Mouse (Mus musculus): Measurements from ENCODE around the gene Hexa. TPM values are rescaled to one million over a fixed set of nuclear protein-coding genes. Genes with fewer than 3 reads are reported as not detected.

Hexa gene
- polyA plus RNA-seq, 1 experiment: 45.5 TPM

DNA sequence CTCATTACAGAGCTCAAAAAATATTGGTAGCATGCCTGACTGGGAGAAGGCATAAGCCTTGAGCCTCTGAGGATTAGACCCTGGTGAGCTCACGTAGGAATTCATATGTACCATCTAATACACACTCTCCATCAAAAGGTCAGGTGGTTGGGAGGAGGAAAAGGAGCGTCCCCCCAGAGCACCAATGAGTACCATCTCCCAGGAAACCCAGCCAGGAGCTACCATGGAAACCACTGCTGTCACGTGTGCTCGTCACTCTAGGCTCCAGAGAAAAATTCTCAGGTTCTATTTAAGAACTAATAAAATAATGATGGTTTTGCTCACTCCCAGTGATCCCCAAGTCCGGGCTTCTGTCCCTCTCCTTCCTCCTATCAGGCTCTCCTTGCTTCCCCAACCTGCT, 48.9 kb downstream of the Hexa start:
- H3K4me1 ChIP-seq (ENCODE audit: control insufficient read depth, insufficient read depth, insufficient read length, low read length): no peaks in the 10 kb centered on the region
- no peak overlapping the region for H3K4me3 ChIP-seq (ENCODE audit: insufficient read depth, low read depth, low read length)
- no peak overlapping the region for H3K27ac ChIP-seq (replicated peaks; ENCODE audit: low read depth, low read length)

DNA sequence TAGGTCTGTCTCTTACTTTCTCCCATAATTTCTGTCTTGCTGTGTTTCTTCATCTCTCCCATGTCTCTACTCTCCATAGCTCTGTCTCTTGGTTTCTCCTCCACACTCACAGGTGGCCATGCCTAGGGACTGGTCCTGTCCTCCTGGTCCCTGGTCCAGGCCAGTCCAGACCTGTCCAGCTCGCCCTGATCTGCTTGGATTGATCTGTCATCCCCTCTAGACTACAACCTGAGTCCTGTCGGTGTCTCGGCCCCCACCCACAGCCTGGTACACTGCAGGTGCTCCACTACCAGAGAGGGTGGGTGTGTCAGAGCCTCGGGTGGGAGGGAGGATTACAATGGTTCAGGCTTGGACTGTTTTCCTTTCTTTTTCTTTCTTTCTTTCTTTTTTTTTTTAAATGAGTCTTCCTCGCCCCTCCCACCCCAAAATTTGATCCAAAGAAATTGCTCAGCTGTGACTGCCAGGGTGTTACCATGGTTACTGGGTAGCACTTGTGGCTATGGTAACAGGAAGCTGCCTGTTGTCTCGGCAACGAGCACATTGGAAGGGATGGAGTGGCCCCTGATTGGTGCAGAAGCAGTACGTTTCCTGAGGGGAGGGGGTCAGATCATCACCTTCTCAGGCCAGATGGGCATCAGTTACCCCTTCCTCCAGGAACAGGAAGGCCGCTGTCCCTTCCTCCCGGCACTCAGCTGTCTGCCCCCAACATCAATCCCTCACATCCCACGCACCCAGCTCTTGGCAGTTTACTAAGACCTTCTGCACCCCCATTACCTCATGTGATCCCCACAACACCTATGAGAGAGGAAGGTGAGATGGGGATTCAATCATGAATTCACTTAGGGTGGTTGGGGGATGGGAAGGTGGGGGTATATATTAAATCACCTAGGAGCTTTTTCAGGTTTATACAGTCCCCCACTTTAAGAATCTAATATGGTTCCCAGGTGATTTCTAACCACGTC, 49.7 kb downstream of the Hexa start:
- Histone ChIP-seq H3K4me1 (ENCODE audit: control insufficient read depth, insufficient read depth, insufficient read length, low read length) (no peaks in the 10 kb centered on the region), H3K4me3 (ENCODE audit: insufficient read depth, low read depth, low read length) (no peak overlapping the region), H3K27ac (replicated peaks; ENCODE audit: low read depth, low read length) (no peak overlapping the region)

DNA sequence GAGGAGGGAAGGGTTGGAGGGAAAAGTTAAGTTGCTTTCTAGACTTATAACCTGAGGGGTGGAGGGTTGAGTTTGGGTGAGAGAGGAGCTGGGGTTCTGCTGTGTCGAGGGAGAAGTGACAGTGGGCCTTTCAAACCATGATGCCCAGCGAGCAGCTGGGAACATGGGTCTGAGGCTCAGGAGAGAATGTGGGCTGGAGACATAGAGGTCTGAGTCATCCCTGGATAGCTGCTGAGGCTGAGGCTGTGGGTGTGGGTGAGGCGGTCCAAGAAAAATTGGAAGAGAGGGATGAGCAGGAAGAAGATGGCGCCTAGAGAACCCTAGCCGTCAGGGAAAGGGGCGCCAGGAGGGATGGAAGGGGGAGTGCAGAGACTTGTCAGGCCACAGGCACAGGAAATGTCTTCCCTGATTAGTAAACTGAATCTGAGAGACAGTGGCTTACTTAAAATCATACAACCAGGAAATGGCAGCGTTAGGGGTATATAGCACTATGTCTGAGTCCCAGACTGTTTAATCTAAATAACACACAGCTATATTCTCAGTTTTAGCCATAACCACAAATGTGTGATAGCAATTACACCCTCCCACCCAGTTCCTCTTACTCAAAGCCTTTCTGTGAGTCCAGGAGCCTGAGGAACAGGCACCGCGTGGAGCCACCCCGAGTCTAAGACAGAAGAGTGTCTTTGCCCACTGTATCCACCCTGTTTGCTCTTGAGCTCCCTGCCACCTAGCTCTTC, 50.5 kb downstream of the Hexa start:
- H3K27ac ChIP-seq (replicated peaks; ENCODE audit: low read depth, low read length): no peak overlapping the region
- no peaks in the 10 kb centered on the region for H3K4me1 ChIP-seq (ENCODE audit: control insufficient read depth, insufficient read depth, insufficient read length, low read length)
- H3K4me3 ChIP-seq (ENCODE audit: insufficient read depth, low read depth, low read length): no peak overlapping the region

DNA sequence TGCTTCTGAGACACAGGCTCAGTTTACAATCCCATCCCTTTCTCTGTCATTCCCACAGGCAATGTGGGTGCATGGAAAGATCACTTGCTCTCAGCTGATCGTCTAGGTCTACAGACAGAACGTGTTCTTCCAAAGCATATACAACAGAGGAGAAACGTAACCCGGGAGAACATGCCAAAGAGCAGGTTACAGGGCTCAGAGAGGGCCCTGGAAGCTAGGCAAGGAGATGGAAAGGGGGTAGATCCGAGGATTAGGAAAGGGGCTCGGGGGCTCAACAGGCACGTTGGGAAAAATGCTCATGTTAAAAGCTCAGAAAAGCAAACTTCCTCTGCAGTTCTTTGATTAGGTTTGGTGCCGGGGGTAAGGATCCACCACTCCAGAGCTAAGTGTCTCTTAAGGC, 62.3 kb downstream of the Hexa start:
- Histone ChIP-seq H3K4me3 (ENCODE audit: insufficient read depth, low read depth, low read length) (no peak overlapping the region), H3K4me1 (ENCODE audit: control insufficient read depth, insufficient read depth, insufficient read length, low read length) (no peaks in the 10 kb centered on the region), H3K27ac (replicated peaks; ENCODE audit: low read depth, low read length) (no peak overlapping the region)

DNA sequence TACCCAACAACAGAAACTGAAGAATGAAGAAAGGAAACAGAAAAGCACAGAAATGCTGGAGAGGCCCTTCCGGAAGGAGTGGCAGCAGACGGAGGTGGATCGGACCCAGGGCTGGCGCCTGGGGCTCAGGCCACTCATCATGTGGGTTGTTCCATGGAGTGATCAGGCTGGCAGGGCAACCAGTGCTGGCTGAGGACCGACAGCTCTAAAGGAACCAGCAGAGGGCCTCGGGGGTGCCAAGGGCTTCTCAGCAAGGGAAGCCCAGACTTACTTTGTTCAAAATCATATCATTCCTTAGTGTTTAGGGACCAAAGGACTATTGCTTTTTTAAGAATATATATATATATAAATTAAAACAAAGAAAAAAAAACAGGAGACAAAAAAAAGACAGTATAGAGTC, 66.6 kb downstream of the Hexa start:
- Histone ChIP-seq H3K4me1 (ENCODE audit: control insufficient read depth, insufficient read depth, insufficient read length, low read length) (no peaks in the 10 kb centered on the region), H3K27ac (replicated peaks; ENCODE audit: low read depth, low read length) (no peak overlapping the region), H3K4me3 (ENCODE audit: insufficient read depth, low read depth, low read length) (no peak overlapping the region)

DNA sequence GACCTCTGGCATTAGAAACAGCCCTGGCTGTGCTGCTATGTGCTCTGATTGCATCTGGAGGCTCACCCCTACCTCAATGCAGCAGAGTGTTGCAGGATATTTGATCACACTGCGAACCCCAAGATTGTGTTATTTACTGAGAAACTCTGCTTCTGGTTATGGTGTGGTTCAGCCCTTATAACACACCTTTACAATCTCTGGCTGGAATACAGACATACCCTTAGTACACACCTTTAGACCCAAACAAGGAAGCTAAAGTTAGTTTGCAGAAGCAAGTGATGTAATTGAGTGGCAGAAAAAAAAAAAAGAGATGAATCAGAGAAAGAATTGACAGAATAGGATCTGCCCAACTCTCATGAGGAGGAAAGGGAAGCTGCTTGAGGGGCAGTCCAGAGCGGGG, 71.6 kb downstream of the Hexa start:
- no peak overlapping the region for H3K27ac ChIP-seq (replicated peaks; ENCODE audit: low read depth, low read length)
- no peaks in the 10 kb centered on the region for H3K4me1 ChIP-seq (ENCODE audit: control insufficient read depth, insufficient read depth, insufficient read length, low read length)
- no peak overlapping the region for H3K4me3 ChIP-seq (ENCODE audit: insufficient read depth, low read depth, low read length)

Other genes starting within 250 kb of the Hexa start
- gene Adpgk, start 248.0 kb upstream of the Hexa start, polyA plus RNA-seq (2012; ENCODE audit: insufficient read depth, insufficient read length, missing spikeins): 9.3 and 9.7 TPM in 2 replicates
- gene Bbs4, start 186.0 kb upstream of the Hexa start, polyA plus RNA-seq (2012; ENCODE audit: insufficient read depth, insufficient read length, missing spikeins): 2.2 and 2.9 TPM in 2 replicates
- 38.9 and 39.7 TPM in 2 replicates for gene Arih1, start 52.9 kb upstream of the Hexa start, polyA plus RNA-seq (2012; ENCODE audit: insufficient read depth, insufficient read length, missing spikeins)
- gene Tmem202, start 307 bp downstream of the Hexa start, polyA plus RNA-seq (2012; ENCODE audit: insufficient read depth, insufficient read length, missing spikeins): not detected in 2 replicates
- not detected in 2 replicates for gene Celf6, start 38.4 kb downstream of the Hexa start, polyA plus RNA-seq (2012; ENCODE audit: insufficient read depth, insufficient read length, missing spikeins)
- 32.8 and 40.1 TPM in 2 replicates for gene Parp6, start 77.7 kb downstream of the Hexa start, polyA plus RNA-seq (2012; ENCODE audit: insufficient read depth, insufficient read length, missing spikeins)
- gene Pkm, start 116.8 kb downstream of the Hexa start, polyA plus RNA-seq (2012; ENCODE audit: insufficient read depth, insufficient read length, missing spikeins): 1,903 and 1,933 TPM in 2 replicates
- gene Gramd2, start 140.6 kb downstream of the Hexa start, polyA plus RNA-seq (2012; ENCODE audit: insufficient read depth, insufficient read length, missing spikeins): 0.58 TPM in 1 of 2 replicates, not detected in the other
- gene Senp8, start 211.2 kb downstream of the Hexa start, polyA plus RNA-seq (2012; ENCODE audit: insufficient read depth, insufficient read length, missing spikeins): 5.3 and 7.9 TPM in 2 replicates
- gene Myo9a, start 211.4 kb downstream of the Hexa start, polyA plus RNA-seq (2012; ENCODE audit: insufficient read depth, insufficient read length, missing spikeins): 3.5 and 9.9 TPM in 2 replicates